Mouse (Mus musculus): ENCODE measurements at regions not wholly inside any gene's neighbourhood (a gene's known extent, or its start where the extent isn't known, plus 50 kb on each side); places are given as distances from the start of the nearest gene placed in this dataset.

DNA sequence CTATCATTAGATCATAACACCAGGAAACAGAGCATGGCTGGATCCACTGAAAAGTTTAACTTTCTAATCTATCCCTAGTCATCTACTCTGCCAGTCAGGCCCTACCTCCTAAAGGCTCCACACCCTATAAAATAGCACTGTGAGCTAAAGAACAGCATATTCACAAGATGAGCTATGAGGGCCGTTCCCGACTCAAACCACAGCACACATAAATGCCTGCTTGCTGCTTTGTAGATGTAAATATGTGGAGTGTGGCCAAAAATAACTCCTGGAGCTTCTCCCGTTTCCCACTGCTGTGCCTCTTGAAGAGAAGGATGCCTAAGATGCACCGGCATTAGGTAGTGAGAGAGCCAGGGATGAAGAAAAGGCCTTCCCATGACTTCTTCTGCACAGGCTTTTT is 1632.3 kb downstream of the 4930444P10Rik start:
- no peak for ATAC-seq (ENCODE audit: extremely low read depth, insufficient number of reproducible peaks, low FRiP score, poor library complexity, severe bottlenecking)

DNA sequence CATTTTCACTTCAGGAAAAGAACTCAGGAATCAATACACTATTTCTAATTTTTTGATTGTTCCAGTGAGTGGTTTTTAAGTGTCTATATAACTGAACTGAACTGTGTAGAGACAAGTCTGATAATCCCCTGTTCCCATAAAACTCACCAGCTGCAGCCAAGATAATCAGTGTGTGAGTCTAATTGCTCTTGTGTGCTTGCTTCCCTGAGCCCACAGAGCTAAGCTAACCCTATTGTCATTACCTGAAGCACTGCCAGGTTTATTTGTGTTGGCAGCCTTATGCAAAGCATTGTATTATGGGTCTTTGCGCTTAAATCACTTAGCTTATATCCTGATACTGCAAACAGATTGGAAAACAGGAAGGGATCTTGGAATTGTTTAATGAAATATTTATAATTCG is 1663.8 kb downstream of the 4930444P10Rik start:
- ATAC-seq (ENCODE audit: extremely low read depth, insufficient number of reproducible peaks, low FRiP score, poor library complexity, severe bottlenecking), result no peak

GRCm38 (mm10) chr1:14421030-14421429 is 1672.1 kb downstream of the 4930444P10Rik start:
- ATAC-seq (ENCODE audit: extremely low read depth, insufficient number of reproducible peaks, low FRiP score, poor library complexity, severe bottlenecking), result no peak

DNA sequence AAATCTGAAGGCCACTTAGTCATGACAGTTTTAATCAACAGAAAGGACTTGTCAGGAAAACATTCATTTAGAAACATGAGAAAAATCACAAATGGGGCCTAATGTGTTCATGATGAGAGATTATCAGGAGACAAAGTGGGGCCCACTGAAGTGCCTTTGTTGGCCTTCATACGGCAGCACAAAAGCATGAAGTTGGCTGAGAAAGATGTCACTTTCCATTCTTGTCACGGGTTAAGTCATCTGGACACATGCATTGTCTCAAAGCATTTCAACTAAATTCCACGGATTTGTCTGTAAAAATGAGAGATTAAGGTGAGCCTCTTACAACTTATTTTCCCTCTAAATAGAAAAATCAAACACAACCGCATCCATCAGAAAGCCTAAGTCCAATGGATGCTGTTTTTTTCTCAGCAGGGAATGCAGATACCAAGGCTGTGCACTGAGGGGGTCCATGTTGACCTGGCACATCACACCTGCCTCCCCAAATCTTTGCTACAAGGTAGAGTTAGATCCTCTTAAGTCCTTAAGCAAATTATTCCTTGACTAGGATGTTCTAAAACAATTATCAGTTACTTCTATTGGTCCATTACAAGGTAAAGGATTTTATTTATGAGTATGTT is 1679.2 kb downstream of the 4930444P10Rik start:
- no peak for ATAC-seq (ENCODE audit: extremely low read depth, insufficient number of reproducible peaks, low FRiP score, poor library complexity, severe bottlenecking)

DNA sequence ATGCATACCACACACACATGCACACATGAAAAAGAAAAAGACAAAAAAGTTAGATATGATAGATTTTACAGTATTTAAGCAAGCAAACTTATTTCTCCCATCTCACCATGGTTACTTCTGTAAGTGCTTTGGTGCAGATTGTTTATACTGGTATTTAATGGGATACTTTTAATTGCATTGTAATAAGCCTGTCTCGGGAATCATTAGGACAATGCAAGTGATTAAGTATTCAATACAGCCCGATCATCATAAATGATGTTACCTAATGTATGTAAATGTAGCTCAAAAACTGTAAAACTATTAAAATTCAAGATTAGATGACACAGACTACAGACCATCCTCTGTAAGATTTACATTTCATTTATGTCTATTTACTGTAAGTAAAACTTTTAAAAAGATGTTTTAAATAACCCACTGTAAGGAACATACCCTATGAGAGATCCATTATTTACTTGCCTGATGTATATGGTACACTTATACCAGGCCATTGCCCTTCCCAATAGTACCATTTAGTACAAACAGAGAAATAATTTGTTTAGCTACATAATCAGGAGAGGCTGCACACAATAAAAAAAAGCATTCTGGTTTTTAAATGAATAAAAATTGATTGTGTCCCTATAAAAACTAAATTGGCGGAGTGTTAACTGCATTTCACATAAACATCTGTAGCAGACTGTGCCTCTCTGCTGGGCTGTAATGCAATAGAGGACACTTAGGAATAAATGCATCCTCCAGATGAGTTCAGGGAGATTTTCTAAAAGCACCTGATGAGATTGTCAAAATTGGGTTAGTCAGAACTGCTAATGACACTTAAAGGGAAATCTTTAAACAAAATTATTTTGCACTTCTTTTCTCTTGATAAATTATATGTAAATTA is 1722.9 kb downstream of the 4930444P10Rik start:
- no peak for ATAC-seq (ENCODE audit: extremely low read depth, insufficient number of reproducible peaks, low FRiP score, poor library complexity, severe bottlenecking)

- ATAC-seq (ENCODE audit: extremely low read depth, insufficient number of reproducible peaks, low FRiP score, poor library complexity, severe bottlenecking), result no peak
Measured at GRCm38 (mm10) chr1:14359998-14360640, 1733.0 kb downstream of the 4930444P10Rik start.
